Mouse (Mus musculus): ENCODE data around the gene Exoc6b. TPM values are rescaled to one million over a fixed set of nuclear protein-coding genes. Genes with fewer than 3 reads are reported as not detected.

Exoc6b gene
- polyA plus RNA-seq, 1 experiment from 2014 or later = 31.2 TPM

GRCm38 (mm10) chr6:84586551-84587200, 482.6 kb downstream of the Exoc6b start:
- Histone ChIP-seq H3K9ac (ENCODE audit: low read length) (no peak overlapping the region), H3K4me3 (replicated peaks; ENCODE audit: low read length) (peak overlapping the region; percentile 50), H3K36me3 (ENCODE audit: control insufficient read depth, insufficient read depth, low read length) (no peaks in the 10 kb centered on the region), H3K27ac (ENCODE audit: low read length) (no peak overlapping the region), H3K9me3 (replicated peaks; ENCODE audit: control insufficient read depth, low read length) (no peaks in the 10 kb centered on the region), H3K27me3 (ENCODE audit: control insufficient read depth, insufficient read depth, low read length) (peaks cover 75% of the 10 kb centered on the region), H3K4me2 (ENCODE audit: low read depth, low read length) (peak overlapping the region; percentile 94), H3K4me1 (ENCODE audit: control insufficient read depth, insufficient read depth, low read length) (peaks cover 63% of the 10 kb centered on the region)
- WGBS = 4% methylated on average over 28 of the region's 28 CpGs
- ATAC-seq (ENCODE audit: insufficient read depth, low FRiP score) = no peak

DNA sequence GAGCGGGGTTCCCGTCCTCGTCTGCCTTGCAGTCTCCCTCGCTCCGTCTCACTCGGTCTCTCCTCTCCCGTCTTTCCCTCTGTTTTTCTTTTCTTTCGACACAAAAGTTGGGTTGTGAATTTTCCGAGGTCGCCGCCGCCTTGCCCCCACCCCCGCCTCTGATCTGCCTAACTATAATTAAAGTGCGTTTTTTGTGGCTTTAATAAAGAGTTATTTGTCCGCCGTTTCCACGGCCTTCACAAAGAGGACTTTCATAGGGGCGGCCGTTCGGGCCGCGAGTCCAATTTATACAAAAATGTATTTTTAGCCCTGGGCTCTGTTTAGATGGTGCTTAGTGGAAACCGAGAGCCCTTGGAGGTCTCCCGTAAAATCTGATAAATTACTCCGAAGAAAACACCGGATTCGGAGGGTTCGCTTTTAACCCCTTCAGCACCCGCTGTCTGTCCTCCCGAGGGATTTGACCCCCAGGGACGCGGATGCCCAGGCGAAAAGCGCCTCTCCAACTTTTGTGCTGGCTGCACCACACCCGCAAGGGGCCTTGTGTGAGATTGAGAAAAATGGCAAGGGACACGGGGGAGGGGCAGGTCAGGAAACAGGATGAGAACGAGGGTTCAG, 483.5 kb downstream of the Exoc6b start:
- no peaks in the 10 kb centered on the region for H3K9me3 ChIP-seq (replicated peaks; ENCODE audit: control insufficient read depth, low read length)
- no peaks in the 10 kb centered on the region for H3K36me3 ChIP-seq (ENCODE audit: control insufficient read depth, insufficient read depth, low read length)
- H3K9ac ChIP-seq (ENCODE audit: low read length) = peak overlapping the region; percentile 51
- peaks cover 81% of the 10 kb centered on the region for H3K27me3 ChIP-seq (ENCODE audit: control insufficient read depth, insufficient read depth, low read length)
- H3K27ac ChIP-seq (ENCODE audit: low read length) = no peak overlapping the region
- peak overlapping the region; percentile 94 for H3K4me2 ChIP-seq (ENCODE audit: low read depth, low read length)
- H3K4me3 ChIP-seq (replicated peaks; ENCODE audit: low read length) = peak overlapping the region; percentile 50
- under 1% methylated on average over 37 of the region's 37 CpGs for WGBS
- ATAC-seq (ENCODE audit: insufficient read depth, low FRiP score) = no peak
- peaks cover 59% of the 10 kb centered on the region for H3K4me1 ChIP-seq (ENCODE audit: control insufficient read depth, insufficient read depth, low read length)

DNA sequence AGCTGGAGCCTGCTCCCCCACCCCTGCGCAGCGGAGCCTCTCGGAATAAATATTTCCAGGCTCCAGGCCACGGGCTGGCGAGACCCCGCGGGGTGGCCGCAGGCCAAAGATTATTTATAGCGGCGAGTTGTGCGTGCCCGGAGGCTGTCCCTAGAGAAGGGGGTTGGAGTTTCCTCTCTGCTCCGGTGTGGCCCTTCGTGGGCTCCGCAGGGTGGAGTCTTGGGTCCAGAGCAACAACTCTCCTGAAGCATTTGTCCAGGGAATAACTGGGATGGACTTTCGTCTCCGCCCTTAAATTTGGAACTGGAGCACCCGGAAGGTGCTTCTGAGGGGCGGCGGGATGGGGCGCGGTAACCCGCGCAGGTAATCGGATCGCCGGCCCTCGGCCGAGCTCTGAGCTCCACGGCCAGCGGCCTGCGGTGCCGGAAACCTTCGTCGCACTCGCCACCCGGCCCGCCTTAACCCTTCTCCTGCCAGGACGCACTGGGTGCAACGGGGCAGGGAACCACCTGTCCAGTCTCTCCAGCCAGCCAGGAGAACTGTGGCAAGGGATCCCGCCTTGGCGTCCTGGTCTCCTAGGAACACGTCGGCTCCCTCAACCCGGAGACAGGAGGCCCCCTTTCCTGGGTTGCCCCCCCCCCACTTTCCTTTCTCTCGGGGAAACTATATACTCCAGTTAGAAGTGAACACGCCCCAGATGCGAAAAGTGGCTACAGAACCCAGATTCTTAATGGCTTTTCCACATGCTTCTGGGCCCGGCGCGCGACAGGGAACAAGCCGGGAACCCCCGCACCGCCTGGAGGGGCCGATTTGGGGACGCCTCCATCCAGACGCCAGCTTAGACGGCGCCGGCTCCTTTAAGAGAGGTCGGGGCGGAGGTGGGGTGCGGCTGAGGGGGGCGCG, 484.3 kb downstream of the Exoc6b start:
- Histone ChIP-seq H3K4me3 (replicated peaks; ENCODE audit: low read length) (peak overlapping the region; percentile 50), H3K9me3 (replicated peaks; ENCODE audit: control insufficient read depth, low read length) (no peaks in the 10 kb centered on the region), H3K27me3 (ENCODE audit: control insufficient read depth, insufficient read depth, low read length) (peaks cover 80% of the 10 kb centered on the region), H3K36me3 (ENCODE audit: control insufficient read depth, insufficient read depth, low read length) (no peaks in the 10 kb centered on the region), H3K4me1 (ENCODE audit: control insufficient read depth, insufficient read depth, low read length) (peaks cover 55% of the 10 kb centered on the region), H3K4me2 (ENCODE audit: low read depth, low read length) (peak overlapping the region; percentile 94), H3K27ac (ENCODE audit: low read length) (no peak overlapping the region), H3K9ac (ENCODE audit: low read length) (peak overlapping the region; percentile 51)
- ATAC-seq (ENCODE audit: insufficient read depth, low FRiP score) = no peak
- WGBS = 1% methylated on average over 66 of the region's 66 CpGs

DNA sequence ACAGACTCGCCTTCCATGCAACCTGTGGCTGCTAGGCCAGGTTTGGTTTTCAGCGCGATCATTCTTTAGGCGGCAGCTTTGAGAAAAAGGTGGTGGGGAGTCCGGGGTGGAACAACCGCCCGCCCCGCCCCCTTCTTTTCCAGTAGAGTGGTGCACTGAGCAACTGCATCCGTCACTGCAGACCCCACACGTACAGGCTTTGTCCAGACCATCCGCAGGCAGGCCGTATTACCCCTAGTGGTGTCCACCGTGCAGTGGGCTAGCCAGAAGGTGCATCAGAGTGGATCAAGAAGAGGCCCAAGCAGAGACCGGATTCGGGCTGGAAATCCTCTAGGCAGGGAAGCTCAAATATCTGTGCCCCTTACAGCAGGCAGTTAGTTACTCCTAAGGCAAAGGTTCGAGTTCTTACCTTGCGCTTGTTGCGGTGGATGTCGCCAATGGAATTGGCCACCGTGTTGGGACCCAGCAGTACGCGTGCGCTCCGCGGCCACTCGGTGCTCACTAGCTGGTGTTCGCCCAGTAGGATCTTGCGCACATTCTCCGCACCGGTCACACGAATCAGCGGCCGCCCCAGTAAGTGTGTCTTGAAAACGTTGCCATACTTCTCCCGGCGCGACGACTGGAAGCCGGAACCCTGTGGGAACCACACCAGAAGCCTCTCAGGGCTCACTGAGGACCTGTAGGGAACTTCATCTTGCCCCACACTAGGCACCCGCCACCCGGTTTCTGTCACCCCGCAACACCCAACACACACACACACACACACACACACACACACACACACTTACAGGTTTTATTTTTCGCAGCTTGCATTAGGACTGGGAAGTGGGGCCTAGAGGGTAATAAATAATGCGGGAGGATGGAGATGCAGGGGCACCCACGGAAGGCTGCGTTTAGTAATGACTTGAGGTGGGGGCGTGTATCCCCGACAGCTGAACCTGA, 485.2 kb downstream of the Exoc6b start:
- ATAC-seq (ENCODE audit: insufficient read depth, low FRiP score) = 0 out of 2 replicates have a peak, but pooled peaks have one; percentile 27
- peak overlapping the region; percentile 94 for H3K4me2 ChIP-seq (ENCODE audit: low read depth, low read length)
- no peaks in the 10 kb centered on the region for H3K9me3 ChIP-seq (replicated peaks; ENCODE audit: control insufficient read depth, low read length)
- peaks cover 76% of the 10 kb centered on the region for H3K27me3 ChIP-seq (ENCODE audit: control insufficient read depth, insufficient read depth, low read length)
- peak overlapping the region; percentile 50 for H3K4me3 ChIP-seq (replicated peaks; ENCODE audit: low read length)
- H3K36me3 ChIP-seq (ENCODE audit: control insufficient read depth, insufficient read depth, low read length) = no peaks in the 10 kb centered on the region
- 3% methylated on average over 48 of the region's 48 CpGs for WGBS
- H3K27ac ChIP-seq (ENCODE audit: low read length) = no peak overlapping the region
- H3K9ac ChIP-seq (ENCODE audit: low read length) = no peak overlapping the region
- peaks cover 55% of the 10 kb centered on the region for H3K4me1 ChIP-seq (ENCODE audit: control insufficient read depth, insufficient read depth, low read length)

DNA sequence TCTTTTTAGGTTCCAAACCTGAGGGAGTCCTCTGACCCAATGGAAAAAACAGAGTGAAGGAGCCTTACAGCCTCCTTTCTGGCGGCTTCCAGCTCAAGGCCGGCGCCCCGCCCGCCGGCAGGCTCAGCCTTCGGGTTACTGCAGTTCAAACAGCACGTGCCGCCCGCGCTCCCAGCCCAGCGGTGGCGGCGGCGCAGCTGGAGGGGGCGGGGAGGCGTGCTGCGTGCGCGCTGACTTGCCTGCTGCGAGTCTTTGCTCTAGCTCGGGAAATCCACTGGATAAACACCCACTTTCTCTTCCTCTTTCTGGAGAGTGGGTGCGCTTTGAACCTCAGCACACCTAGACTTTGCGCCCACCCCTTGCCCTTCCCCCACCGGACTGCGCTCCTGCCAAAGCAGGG, 485.9 kb downstream of the Exoc6b start:
- peaks cover 54% of the 10 kb centered on the region for H3K4me1 ChIP-seq (ENCODE audit: control insufficient read depth, insufficient read depth, low read length)
- H3K27ac ChIP-seq (ENCODE audit: low read length) = no peak overlapping the region
- peak overlapping the region; percentile 50 for H3K4me3 ChIP-seq (replicated peaks; ENCODE audit: low read length)
- 1% methylated on average over 26 of the region's 26 CpGs for WGBS
- peak overlapping the region; percentile 94 for H3K4me2 ChIP-seq (ENCODE audit: low read depth, low read length)
- H3K9me3 ChIP-seq (replicated peaks; ENCODE audit: control insufficient read depth, low read length) = no peaks in the 10 kb centered on the region
- no peaks in the 10 kb centered on the region for H3K36me3 ChIP-seq (ENCODE audit: control insufficient read depth, insufficient read depth, low read length)
- peak overlapping the region; percentile 44; the same call in 1 of the 2 replicates for H3K9ac ChIP-seq (ENCODE audit: low read length)
- peak; percentile 77 for ATAC-seq (ENCODE audit: insufficient read depth, low FRiP score)
- peaks cover 69% of the 10 kb centered on the region for H3K27me3 ChIP-seq (ENCODE audit: control insufficient read depth, insufficient read depth, low read length)

DNA sequence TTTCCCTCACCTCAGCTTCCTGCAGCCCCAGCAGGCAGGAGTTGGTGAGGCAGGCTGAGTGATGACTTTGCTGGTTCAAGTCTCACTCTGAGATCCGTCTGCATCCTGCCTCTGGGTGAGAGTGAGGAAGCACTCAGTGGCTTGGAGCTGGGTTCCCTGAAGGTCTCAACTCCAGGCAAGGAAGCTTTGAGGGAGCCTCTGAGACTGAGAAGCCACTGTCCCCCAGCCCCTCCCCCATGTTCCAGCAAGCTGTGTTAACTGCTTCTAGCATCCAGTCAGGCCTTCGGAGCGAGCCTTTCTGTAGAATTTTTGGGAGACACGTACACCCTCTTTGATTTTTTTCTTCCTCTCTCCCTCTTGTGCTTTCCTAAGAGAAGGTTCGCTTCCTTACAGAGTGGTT, 486.5 kb downstream of the Exoc6b start:
- peaks cover 65% of the 10 kb centered on the region for H3K27me3 ChIP-seq (ENCODE audit: control insufficient read depth, insufficient read depth, low read length)
- no peak overlapping the region for H3K27ac ChIP-seq (ENCODE audit: low read length)
- no peak overlapping the region for H3K4me3 ChIP-seq (replicated peaks; ENCODE audit: low read length)
- no peak for ATAC-seq (ENCODE audit: insufficient read depth, low FRiP score)
- no peaks in the 10 kb centered on the region for H3K36me3 ChIP-seq (ENCODE audit: control insufficient read depth, insufficient read depth, low read length)
- WGBS = 54% methylated on average over 5 of the region's 5 CpGs
- H3K4me2 ChIP-seq (ENCODE audit: low read depth, low read length) = no peak overlapping the region
- no peaks in the 10 kb centered on the region for H3K9me3 ChIP-seq (replicated peaks; ENCODE audit: control insufficient read depth, low read length)
- peaks cover 49% of the 10 kb centered on the region for H3K4me1 ChIP-seq (ENCODE audit: control insufficient read depth, insufficient read depth, low read length)
- peak overlapping the region; percentile 43; the same call in 1 of the 2 replicates for H3K9ac ChIP-seq (ENCODE audit: low read length)

- H3K27ac ChIP-seq (ENCODE audit: low read length) = no peak overlapping the region
- peaks cover 40% of the 10 kb centered on the region for H3K4me1 ChIP-seq (ENCODE audit: control insufficient read depth, insufficient read depth, low read length)
- H3K27me3 ChIP-seq (ENCODE audit: control insufficient read depth, insufficient read depth, low read length) = peaks cover 56% of the 10 kb centered on the region
- H3K36me3 ChIP-seq (ENCODE audit: control insufficient read depth, insufficient read depth, low read length) = no peaks in the 10 kb centered on the region
- no peak for ATAC-seq (ENCODE audit: insufficient read depth, low FRiP score)
- no peak overlapping the region for H3K4me2 ChIP-seq (ENCODE audit: low read depth, low read length)
- H3K9me3 ChIP-seq (replicated peaks; ENCODE audit: control insufficient read depth, low read length) = no peaks in the 10 kb centered on the region
- H3K9ac ChIP-seq (ENCODE audit: low read length) = no peak overlapping the region
- WGBS = 50% methylated on average over 9 of the region's 9 CpGs
- no peak overlapping the region for H3K4me3 ChIP-seq (replicated peaks; ENCODE audit: low read length)
These were observed 487.4 kb downstream of the Exoc6b start for GRCm38 (mm10) chr6:84581833-84582445.

Measured in stomach, embryonic 16.5 days (tissue).